Comparison of ENCODE assay signal across 25 mouse cellular contexts in genomic region chr9:110909371-110909967, GRCm38 (mm10). TPM values are rescaled to one million over a fixed set of nuclear protein-coding genes. Genes with fewer than 3 reads are reported as not detected.
DNase-seq lines count a peak whose midpoint lies in the region; ATAC-seq and TF ChIP-seq lines count a peak whose summit lies in the region.
"Had no signal": no experiment of that assay in that cellular context is flagged by ENCODE, and none has a peak within 500 bp of the region (broad histone marks: within the 10 kb centered on the region; RNA-seq: fewer than 3 reads in every experiment).

No protein-coding gene starts in this region.

- ATAC-seq in embryonic facial prominence, embryonic 14.5 days (ENCODE audit: low read depth) = 0 out of 2 replicates have a peak, but pooled peaks have one; percentile 12
- ATAC-seq: forebrain, embryonic 13.5 days had no signal

- H3K4me3 ChIP-seq in embryonic facial prominence, embryonic 14.5 days (ENCODE audit: low read depth, low read length) = no peak overlapping the region
- H3K4me3 ChIP-seq in embryonic facial prominence, embryonic 10.5 days = no peak overlapping the region
- no peak overlapping the region for H3K4me3 ChIP-seq in spleen, adult 2 months (ENCODE audit: extremely low read depth, insufficient read depth, insufficient read length)
- H3K4me3 ChIP-seq: erythroblast, embryonic 14.5 days; forebrain, embryonic 13.5 days; heart, embryonic 10.5 days; hindbrain, embryonic 10.5 days; midbrain, embryonic 10.5 days; neural tube, embryonic 12.5 days had no signal

- TF ChIP-seq POLR2A in spleen, adult 2 months (IDR thresholded peaks at IDR 0.05; ENCODE audit: low read depth, low read length) = no peak

- TF ChIP-seq CTCF in spleen, adult 2 months (IDR thresholded peaks at IDR 0.05; ENCODE audit: extremely low read depth, insufficient read depth, insufficient read length, insufficient replicate concordance) = no peak

- H3K9me3 ChIP-seq in embryonic facial prominence, embryonic 14.5 days (ENCODE audit: control insufficient read depth, low read length) = no peaks in the 10 kb centered on the region
- H3K9me3 ChIP-seq in embryonic facial prominence, embryonic 10.5 days = no peaks in the 10 kb centered on the region
- H3K9me3 ChIP-seq: forebrain, embryonic 13.5 days; heart, embryonic 10.5 days; neural tube, embryonic 12.5 days had no signal

- H3K9ac ChIP-seq in embryonic facial prominence, embryonic 14.5 days (ENCODE audit: low read depth, low read length) = no peak overlapping the region
- H3K9ac ChIP-seq: forebrain, embryonic 13.5 days; neural tube, embryonic 12.5 days had no signal

- no peaks in the 10 kb centered on the region for H3K36me3 ChIP-seq in embryonic facial prominence, embryonic 14.5 days (ENCODE audit: control insufficient read depth, insufficient read depth, low read length)
- H3K36me3 ChIP-seq in embryonic facial prominence, embryonic 10.5 days (replicated peaks) = no peaks in the 10 kb centered on the region
- H3K36me3 ChIP-seq in spleen, adult 2 months (ENCODE audit: control insufficient read depth, insufficient read depth, low read length) = no peaks in the 10 kb centered on the region
- H3K36me3 ChIP-seq: heart, embryonic 10.5 days; hindbrain, embryonic 10.5 days; midbrain, embryonic 10.5 days; neural tube, embryonic 12.5 days had no signal

- DNase-seq in embryonic facial prominence, embryonic 14.5 days (ENCODE audit: low spot score) = peak; percentile 11
- no peak for DNase-seq in embryonic facial prominence, embryonic 10.5 days (ENCODE audit: low spot score)
- DNase-seq in spleen, adult 2 months (ENCODE audit: low read depth in 1 of 2, low spot score in 2 of 2) = no peak
- no peak for DNase-seq in spleen, postnatal 36 days (ENCODE audit: low spot score in 2 of 2)
- peak; percentile 69 for DNase-seq in naive thymus-derived CD4-positive, alpha-beta T cell, adult 2 months (ENCODE audit: low read depth)
- no peak for DNase-seq in cerebellum, adult 9-11 months
- no peak for DNase-seq in MN1 (ENCODE audit: low spot score)
- no peak for DNase-seq in lung, postnatal 14 days
- DNase-seq: adrenal gland, adult 2 months; cerebellum, adult 11 months; cerebellum, postnatal 36 days; gastrocnemius, postnatal 25 days; kidney, adult 8-10 months; kidney, postnatal 14 days; lung, adult 18-20 months; right cerebral cortex, adult 18-20 months had no signal

- no peak overlapping the region for H3K4me2 ChIP-seq in embryonic facial prominence, embryonic 14.5 days (ENCODE audit: low read depth, low read length)
- H3K4me2 ChIP-seq: forebrain, embryonic 13.5 days; liver, embryonic 11.5 days; neural tube, embryonic 12.5 days had no signal

- no peaks in the 10 kb centered on the region for H3K27me3 ChIP-seq in embryonic facial prominence, embryonic 14.5 days (replicated peaks; ENCODE audit: control insufficient read depth, insufficient read depth, low read length)
- no peaks in the 10 kb centered on the region for H3K27me3 ChIP-seq in embryonic facial prominence, embryonic 10.5 days (replicated peaks; ENCODE audit: low read depth, poor library complexity, severe bottlenecking)
- H3K27me3 ChIP-seq in spleen, adult 2 months (ENCODE audit: control insufficient read depth, insufficient read depth, low read length) = no peaks in the 10 kb centered on the region
- H3K27me3 ChIP-seq: forebrain, embryonic 13.5 days; neural tube, embryonic 12.5 days had no signal

- no peaks in the 10 kb centered on the region for H3K4me1 ChIP-seq in embryonic facial prominence, embryonic 14.5 days (ENCODE audit: control insufficient read depth, insufficient read depth, low read length)
- peaks cover 8% of the 10 kb centered on the region for H3K4me1 ChIP-seq in embryonic facial prominence, embryonic 10.5 days
- H3K4me1 ChIP-seq in spleen, adult 2 months (ENCODE audit: control insufficient read depth, insufficient read depth, insufficient read length) = peaks cover 11% of the 10 kb centered on the region; the same call in 1 of the 2 replicates
- H3K4me1 ChIP-seq: forebrain, embryonic 13.5 days; heart, embryonic 10.5 days; hindbrain, embryonic 10.5 days; midbrain, embryonic 10.5 days; neural tube, embryonic 12.5 days had no signal

- WGBS in embryonic facial prominence, embryonic 14.5 days = 68% methylated on average over 6 of the region's 6 CpGs
- 80% methylated on average over 6 of the region's 6 CpGs for WGBS in embryonic facial prominence, embryonic 10.5 days
- WGBS in spleen, adult 2 months = 39% methylated on average over 6 of the region's 6 CpGs

- no peak overlapping the region for H3K27ac ChIP-seq in embryonic facial prominence, embryonic 14.5 days (replicated peaks; ENCODE audit: low read depth, low read length)
- no peak overlapping the region for H3K27ac ChIP-seq in embryonic facial prominence, embryonic 10.5 days (replicated peaks)
- H3K27ac ChIP-seq in spleen, adult 2 months (ENCODE audit: insufficient read depth, low read length) = peak overlapping the region; percentile 93
- H3K27ac ChIP-seq: forebrain, embryonic 13.5 days; heart, embryonic 10.5 days; hindbrain, embryonic 10.5 days; midbrain, embryonic 10.5 days; neural tube, embryonic 12.5 days had no signal

RNA-seq across cellular contexts. Expression of gene Fam240a, which starts 7.2 kb away (rescaled TPM):
- not detected in 2 replicates for polyA plus RNA-seq in embryonic facial prominence, embryonic 14.5 days (2014; fragmentation: Nextera tagmentation; extraction: Ambion mirVana)
- polyA plus RNA-seq in embryonic facial prominence, embryonic 10.5 days (2016; fragmentation: Nextera tagmentation; extraction: Ambion mirVana) = not detected in 2 replicates
- 0.25 and 0.35 TPM in 2 replicates for polyA plus RNA-seq in spleen, adult 2 months (2012; rRNA removed)
- polyA plus RNA-seq: adrenal gland, adult 2 months; erythroblast, embryonic 14.5 days; forebrain, embryonic 13.5 days; heart, embryonic 10.5 days; heart, postnatal 0 days; hindbrain, embryonic 10.5 days; intestine, embryonic 14.5 days; liver, embryonic 11.5 days; midbrain, embryonic 10.5 days; neural tube, embryonic 12.5 days had no signal

RNA-seq across cellular contexts. Expression of gene Tmie, which starts 29.6 kb away (rescaled TPM):
- 0.85 and 1.3 TPM in 2 replicates for polyA plus RNA-seq in embryonic facial prominence, embryonic 14.5 days (2014; fragmentation: Nextera tagmentation; extraction: Ambion mirVana)
- 0.31 and 0.60 TPM in 2 replicates for polyA plus RNA-seq in embryonic facial prominence, embryonic 10.5 days (2016; fragmentation: Nextera tagmentation; extraction: Ambion mirVana)
- 2.9 and 3.0 TPM in 2 replicates for polyA plus RNA-seq in spleen, adult 2 months (2012; rRNA removed)
- polyA plus RNA-seq: erythroblast, embryonic 14.5 days had no signal

RNA-seq across cellular contexts. Expression of gene Als2cl, which starts 29.8 kb away (rescaled TPM):
- 3.0 and 3.4 TPM in 2 replicates for polyA plus RNA-seq in embryonic facial prominence, embryonic 14.5 days (2014; fragmentation: Nextera tagmentation; extraction: Ambion mirVana)
- 1.5 and 2.1 TPM in 2 replicates for polyA plus RNA-seq in embryonic facial prominence, embryonic 10.5 days (2016; fragmentation: Nextera tagmentation; extraction: Ambion mirVana)
- polyA plus RNA-seq in spleen, adult 2 months (2012; rRNA removed) = 58.9 and 64.3 TPM in 2 replicates

RNA-seq across cellular contexts. Expression of gene Tdgf1, which starts 36.5 kb away (rescaled TPM):
- polyA plus RNA-seq in embryonic facial prominence, embryonic 14.5 days (2014; fragmentation: Nextera tagmentation; extraction: Ambion mirVana) = 0.62 and 0.63 TPM in 2 replicates
- polyA plus RNA-seq in embryonic facial prominence, embryonic 10.5 days (2016; fragmentation: Nextera tagmentation; extraction: Ambion mirVana) = not detected in 2 replicates
- 0.08 and 0.14 TPM in 2 replicates for polyA plus RNA-seq in spleen, adult 2 months (2012; rRNA removed)
- polyA plus RNA-seq: adrenal gland, adult 2 months; erythroblast, embryonic 14.5 days; forebrain, embryonic 13.5 days; heart, postnatal 0 days; hindbrain, embryonic 10.5 days; intestine, embryonic 14.5 days; liver, embryonic 11.5 days; neural tube, embryonic 12.5 days had no signal

RNA-seq across cellular contexts. Expression of gene Lrrc2, which starts 41.9 kb away (rescaled TPM):
- polyA plus RNA-seq in embryonic facial prominence, embryonic 14.5 days (2014; fragmentation: Nextera tagmentation; extraction: Ambion mirVana) = 0.21 and 0.28 TPM in 2 replicates
- 0.14 and 0.15 TPM in 2 replicates for polyA plus RNA-seq in embryonic facial prominence, embryonic 10.5 days (2016; fragmentation: Nextera tagmentation; extraction: Ambion mirVana)
- 0.02 TPM in 1 of 2 replicates, not detected in the other for polyA plus RNA-seq in spleen, adult 2 months (2012; rRNA removed)
- polyA plus RNA-seq: erythroblast, embryonic 14.5 days had no signal

Comparison
In these comparisons a context has a peak if more than half of its experiments do, and no peak if none do; other contexts are left out.
1. DNase-seq: peak in embryonic facial prominence, embryonic 14.5 days (single experiment) and naive thymus-derived CD4-positive, alpha-beta T cell, adult 2 months (single experiment); none in embryonic facial prominence, embryonic 10.5 days (single experiment), spleen, adult 2 months (0 of 2), spleen, postnatal 36 days (0 of 2), cerebellum, adult 9-11 months (single experiment), MN1 (single experiment) and lung, postnatal 14 days (single experiment).
2. RNA of gene Als2cl, which starts 29.8 kb away (polyA plus RNA-seq): 58.9 to 64.3 TPM in spleen, adult 2 months; 3.0 to 3.4 TPM in embryonic facial prominence, embryonic 14.5 days and 1.5 to 2.1 TPM in embryonic facial prominence, embryonic 10.5 days; every median in the first group is over 10 times any median in the second.